Mouse (Mus musculus) layer of hippocampus, adult 2 months (tissue): ENCODE results near the gene 6030445D17Rik. TPM values are rescaled to one million over a fixed set of nuclear protein-coding genes. Genes with fewer than 3 reads are reported as not detected.

Source experiments
- DNase-seq, 2 experiments: peaks; one replicate each; pipeline ENCODE4 v3.0.0; 2022; ENCODE audit warnings: low spot score in 2 of 2
- H3K27ac ChIP-seq: fragments of 200-600 bp; 2 replicates; pipeline ENCODE4 v1.8.1; 2022
- H3K4me3 ChIP-seq: fragments of 200-600 bp; 2 replicates; pipeline ENCODE4 v1.8.1; 2022; ENCODE audit warnings: mild to moderate bottlenecking
- CTCF ChIP-seq: fragments of 200-600 bp; conservative IDR thresholded peaks from 2 replicates; pipeline ENCODE4 v1.8.1; 2022; ENCODE audit warnings: antibody characterized with exemption, mild to moderate bottlenecking, moderate library complexity
- total RNA-seq, 2 experiments: library from RNA; stranded (reverse); gene quantifications; 2 replicates each; pipeline ENCODE4 v1.2.3; 2021

Gene 6030445D17Rik
- total RNA-seq, 2 experiments from 2014 or later, result 0.66 to 1.1 TPM

DNA sequence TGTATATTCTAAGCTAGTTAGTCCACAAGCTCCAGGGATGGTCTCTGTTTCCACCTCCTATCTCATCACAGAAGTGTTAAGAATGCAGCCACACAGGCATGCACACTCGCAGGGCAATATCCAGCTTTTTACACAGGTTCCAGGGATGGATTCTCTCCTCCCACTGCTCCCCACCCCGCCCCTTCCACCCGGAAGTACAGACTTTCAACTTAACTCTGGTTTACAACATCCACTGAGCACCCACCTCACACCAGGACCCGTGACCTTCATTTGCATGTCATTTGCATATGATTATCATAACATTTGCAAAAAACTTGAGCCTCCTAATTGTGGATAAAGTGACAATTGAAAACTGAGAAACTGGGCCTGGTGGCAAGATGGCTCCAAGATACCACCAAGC lies 17.5 kb upstream of the 6030445D17Rik start:
- no peak for TF ChIP-seq CTCF
- no peak for DNase-seq
- Histone ChIP-seq H3K27ac (no peak overlapping the region), H3K4me3 (no peak overlapping the region)

GRCm38 (mm10) chr4:136449795-136450194 lies 12.3 kb upstream of the 6030445D17Rik start:
- TF ChIP-seq CTCF, result no peak
- H3K4me3 ChIP-seq, result no peak overlapping the region
- DNase-seq, result no peak
- H3K27ac ChIP-seq, result no peak overlapping the region

GRCm38 (mm10) chr4:136450271-136450670 lies 11.8 kb upstream of the 6030445D17Rik start:
- Histone ChIP-seq H3K4me3 (no peak overlapping the region), H3K27ac (no peak overlapping the region)
- DNase-seq, result no peak
- TF ChIP-seq CTCF, result no peak

- Histone ChIP-seq H3K27ac (no peak overlapping the region), H3K4me3 (no peak overlapping the region)
- TF ChIP-seq CTCF, result no peak
- no peak for DNase-seq
Measured at GRCm38 (mm10) chr4:136451564-136451963, 10.5 kb upstream of the 6030445D17Rik start.

GRCm38 (mm10) chr4:136452286-136452685 lies 9.8 kb upstream of the 6030445D17Rik start:
- TF ChIP-seq CTCF, result no peak
- H3K27ac ChIP-seq, result no peak overlapping the region
- DNase-seq, result no peak
- H3K4me3 ChIP-seq, result no peak overlapping the region

- no peak for TF ChIP-seq CTCF
- no peak for DNase-seq
Measured at GRCm38 (mm10) chr4:136452792-136453191, 9.3 kb upstream of the 6030445D17Rik start.

GRCm38 (mm10) chr4:136454850-136455260 lies 7.2 kb upstream of the 6030445D17Rik start:
- peak; percentile 54 to 84 for DNase-seq
- H3K4me3 ChIP-seq, result peak overlapping the region; percentile 39
- H3K27ac ChIP-seq, result no peak overlapping the region
- peak; percentile 94 for TF ChIP-seq CTCF

More at GRCm38 (mm10) chr4:136452792-136453191, 9.3 kb upstream of the 6030445D17Rik start:
- H3K4me3 ChIP-seq, result no peak overlapping the region
- no peak overlapping the region for H3K27ac ChIP-seq

DNA sequence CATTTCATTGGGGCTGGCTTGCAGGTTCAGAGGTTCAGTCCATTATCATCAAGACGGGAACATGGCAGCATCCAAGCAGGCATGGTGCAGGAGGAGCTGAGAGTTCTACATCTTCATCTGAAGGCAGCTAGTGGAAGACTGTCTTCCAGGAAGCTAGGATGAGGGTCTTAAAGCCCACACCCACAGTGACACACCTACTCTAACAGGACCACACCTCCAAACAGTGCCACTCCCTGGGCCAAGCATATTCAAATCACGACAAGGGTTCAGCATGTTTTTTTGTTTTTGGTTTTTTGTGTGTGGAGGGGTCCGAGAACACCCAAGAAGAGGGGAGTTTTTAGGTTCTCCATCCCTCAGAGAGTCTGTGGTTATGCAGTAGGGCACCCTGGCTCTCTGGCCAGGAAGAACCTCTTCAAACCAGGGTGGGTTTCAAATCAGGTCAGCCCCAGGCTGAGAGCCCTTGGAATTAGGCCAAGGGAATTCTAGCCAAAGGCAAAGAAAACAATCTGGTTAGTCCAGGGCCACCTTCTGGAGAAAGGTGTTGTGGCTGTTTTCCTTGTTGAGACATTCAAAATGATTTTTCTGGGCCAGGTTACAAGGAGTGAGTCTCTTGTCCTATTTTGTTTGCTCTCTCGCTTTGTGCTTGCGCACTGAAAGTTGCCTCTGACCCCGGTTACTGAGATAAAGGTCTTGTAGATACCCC lies 5.4 kb upstream of the 6030445D17Rik start:
- no peak for DNase-seq

GRCm38 (mm10) chr4:136458276-136458675 lies 3.8 kb upstream of the 6030445D17Rik start:
- Histone ChIP-seq H3K4me3 (no peak overlapping the region), H3K27ac (no peak overlapping the region)
- TF ChIP-seq CTCF, result no peak
- no peak for DNase-seq

More for the DNA sequence above, 5.4 kb upstream of the 6030445D17Rik start:
- Histone ChIP-seq H3K4me3 (no peak overlapping the region), H3K27ac (no peak overlapping the region)
- TF ChIP-seq CTCF, result no peak

- Histone ChIP-seq H3K4me3 (no peak overlapping the region), H3K27ac (no peak overlapping the region)
- TF ChIP-seq CTCF, result no peak
- DNase-seq, result no peak
Measured at GRCm38 (mm10) chr4:136459210-136459609, 2.8 kb upstream of the 6030445D17Rik start.

GRCm38 (mm10) chr4:136461206-136461605 lies 844 bp upstream of the 6030445D17Rik start:
- H3K27ac ChIP-seq, result peak overlapping the region; percentile 98; the same call in 1 of the 2 replicates
- DNase-seq, result no peak
- TF ChIP-seq CTCF, result no peak
- H3K4me3 ChIP-seq, result no peak overlapping the region

DNA sequence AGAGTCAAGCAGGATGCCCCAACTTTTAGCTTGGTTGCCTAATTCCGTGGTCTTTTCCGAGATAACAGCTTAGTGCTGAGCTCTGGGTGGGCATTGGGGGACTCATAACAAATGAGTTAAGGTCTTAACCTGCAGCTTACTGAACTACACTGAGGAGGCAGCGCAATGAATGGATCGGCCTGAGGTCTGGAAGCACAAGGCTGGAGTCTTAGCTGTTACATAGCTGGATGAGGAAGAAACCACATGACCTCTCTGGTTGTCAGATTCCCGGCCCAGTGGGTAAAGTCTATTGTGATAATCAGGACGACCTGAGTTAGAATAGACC lies 327 bp upstream of the 6030445D17Rik start:
- no peak for DNase-seq
- H3K4me3 ChIP-seq, result peak overlapping the region; percentile 85
- peak overlapping the region; percentile 98 for H3K27ac ChIP-seq
- no peak for TF ChIP-seq CTCF

DNA sequence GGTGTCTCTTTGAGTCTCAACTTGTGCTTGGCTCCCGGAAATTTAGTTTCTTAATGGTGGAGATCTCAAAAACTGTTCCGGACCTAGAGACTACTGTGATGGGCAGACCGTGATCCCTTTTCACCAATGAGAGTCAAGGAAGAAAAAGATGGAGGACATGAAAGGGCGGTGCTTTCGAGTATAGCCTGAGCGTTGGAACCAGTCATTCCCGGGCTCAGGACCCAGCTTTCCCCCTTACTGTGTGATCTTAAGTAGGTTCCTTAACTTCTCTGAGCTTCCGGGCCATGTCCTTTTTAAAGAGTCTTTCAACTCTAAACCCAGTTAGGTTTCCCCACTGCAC lies 759 bp downstream of the 6030445D17Rik start:
- no peak for TF ChIP-seq CTCF

GRCm38 (mm10) chr4:136463436-136463835 lies 1.4 kb downstream of the 6030445D17Rik start:
- Histone ChIP-seq H3K27ac (peak overlapping the region; percentile 98; the same call in 1 of the 2 replicates), H3K4me3 (peak overlapping the region; percentile 85)
- DNase-seq, result no peak
- no peak for TF ChIP-seq CTCF

More for the DNA sequence above, 759 bp downstream of the 6030445D17Rik start:
- Histone ChIP-seq H3K27ac (peak overlapping the region; percentile 98), H3K4me3 (peak overlapping the region; percentile 85)
- no peak for DNase-seq
